Mouse (Mus musculus): ENCODE data around the gene Fam241a. TPM values are rescaled to one million over a fixed set of nuclear protein-coding genes. Genes with fewer than 3 reads are reported as not detected.

Fam241a gene
- polyA plus RNA-seq, 1 experiment from 2014 or later = 7.7 TPM

DNA sequence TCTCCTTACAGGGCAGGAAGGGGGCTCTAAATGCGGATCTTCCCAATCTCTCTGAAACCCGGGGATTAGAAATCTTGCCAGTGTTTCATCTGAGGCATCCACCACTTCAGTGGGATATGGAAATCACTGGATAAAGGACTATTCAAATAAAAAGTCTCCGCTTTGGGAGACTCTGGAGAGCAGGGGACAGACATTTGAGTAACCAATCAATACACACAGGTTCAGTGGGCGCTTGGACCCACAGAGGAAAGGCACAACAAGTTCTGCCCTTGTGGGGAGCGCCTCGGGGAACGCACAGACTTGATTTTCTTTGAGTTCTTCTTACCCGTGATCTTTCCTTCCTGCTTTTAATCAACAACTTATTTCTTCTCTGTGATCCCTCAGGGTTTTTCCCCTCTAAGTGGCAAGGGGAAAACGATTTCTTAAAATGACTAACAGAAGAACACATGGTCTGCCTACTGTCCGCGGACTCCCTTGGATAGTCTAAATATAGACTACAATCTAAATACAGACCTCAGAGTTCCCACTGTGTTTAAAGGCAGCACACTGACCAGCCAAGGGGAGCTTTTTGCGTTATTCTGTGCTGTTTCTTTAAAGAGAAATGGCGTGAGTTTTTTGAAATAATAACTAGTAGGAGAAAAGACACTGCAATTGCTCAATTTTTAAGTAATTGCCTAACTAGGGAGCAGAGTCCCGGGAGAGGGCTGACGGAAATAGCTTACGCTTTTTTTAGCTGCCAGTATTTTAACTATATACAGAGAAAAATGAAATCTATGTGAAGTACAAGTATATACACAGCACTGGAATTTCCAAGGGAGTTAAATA, 18.0 kb upstream of the Fam241a start:
- Histone ChIP-seq H3K27me3 (ENCODE audit: insufficient read depth, poor library complexity, severe bottlenecking) (no peaks in the 10 kb centered on the region), H3K9me3 (no peaks in the 10 kb centered on the region), H3K4me3 (peak overlapping the region; percentile 32), H3K36me3 (no peaks in the 10 kb centered on the region), H3K4me1 (peaks cover 6% of the 10 kb centered on the region; the same call in 1 of the 2 replicates), H3K27ac (peak overlapping the region; percentile 84)
- WGBS = 29% methylated on average over 16 of the region's 16 CpGs
- DNase-seq (ENCODE audit: low spot score) = no peak

DNA sequence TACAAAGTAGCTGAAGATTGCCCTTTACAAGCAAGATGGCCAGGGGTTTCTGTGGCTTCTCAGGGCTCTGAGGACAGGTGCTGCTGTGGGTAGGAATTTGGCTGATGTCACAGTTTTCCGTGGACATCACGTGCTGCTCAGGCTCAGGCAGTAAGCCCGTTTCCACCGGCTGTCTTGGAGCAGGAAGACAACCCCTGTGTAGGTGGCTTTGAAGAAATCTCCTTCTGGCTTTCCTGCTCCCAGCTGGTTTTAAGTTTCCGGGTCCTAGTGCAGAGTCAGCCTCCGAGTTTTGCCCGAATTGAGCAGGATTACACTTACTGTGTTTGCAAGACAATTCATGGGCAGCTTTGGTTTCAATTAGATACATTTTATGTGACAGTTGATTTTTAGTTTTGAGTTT, 13.8 kb upstream of the Fam241a start:
- Histone ChIP-seq H3K4me1 (peaks cover 5% of the 10 kb centered on the region; the same call in 1 of the 2 replicates), H3K4me3 (no peak overlapping the region), H3K9me3 (no peaks in the 10 kb centered on the region), H3K27me3 (ENCODE audit: insufficient read depth, poor library complexity, severe bottlenecking) (no peaks in the 10 kb centered on the region), H3K36me3 (no peaks in the 10 kb centered on the region), H3K27ac (no peak overlapping the region)
- DNase-seq (ENCODE audit: low spot score) = no peak
- 74% methylated on average over 7 of the region's 7 CpGs for WGBS

DNA sequence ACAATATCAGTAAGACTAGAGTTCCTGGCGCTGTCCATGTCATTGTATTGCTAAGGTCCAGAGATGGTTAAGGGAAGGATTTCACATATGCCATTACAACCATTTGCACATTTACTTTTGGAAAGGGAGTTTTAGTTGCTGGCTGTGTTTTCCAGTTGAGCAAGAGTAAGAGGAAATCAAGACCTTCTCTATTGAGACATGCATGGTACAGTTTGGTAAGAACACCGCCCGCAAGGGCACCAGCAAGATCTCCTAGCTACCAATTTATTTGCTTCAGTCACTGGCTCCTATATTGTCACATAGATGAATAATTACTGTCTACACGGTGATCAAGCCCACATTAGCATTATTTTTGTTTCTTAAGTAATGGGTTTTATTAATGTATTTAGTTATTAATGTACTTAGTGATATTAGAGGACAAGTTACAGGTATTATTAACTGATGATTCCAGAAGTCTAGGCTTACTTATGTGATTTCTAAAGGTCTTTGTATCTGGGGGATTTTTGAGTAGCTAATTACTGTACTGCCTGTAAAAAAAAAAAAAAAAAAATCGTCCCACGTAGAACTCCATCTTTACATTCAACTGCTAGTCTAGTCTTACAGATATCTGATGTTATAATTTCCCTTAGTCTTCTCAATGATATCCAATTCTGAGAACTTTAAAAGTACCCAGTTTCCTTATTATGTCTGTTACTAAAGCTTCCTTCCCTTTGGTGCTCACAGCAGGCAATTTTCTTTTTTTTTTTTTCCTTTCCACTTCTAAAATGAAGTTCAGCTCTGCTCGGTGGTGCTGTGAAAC, 944 bp downstream of the Fam241a start:
- Histone ChIP-seq H3K4me3 (peak overlapping the region; percentile 78), H3K27me3 (ENCODE audit: insufficient read depth, poor library complexity, severe bottlenecking) (peaks cover 11% of the 10 kb centered on the region; the same call in 1 of the 2 replicates), H3K4me1 (peaks cover 9% of the 10 kb centered on the region; the same call in 1 of the 2 replicates), H3K27ac (peak overlapping the region; percentile 89), H3K9me3 (no peaks in the 10 kb centered on the region), H3K36me3 (no peaks in the 10 kb centered on the region)
- WGBS = 46% methylated on average over 7 of the region's 7 CpGs
- DNase-seq (ENCODE audit: low spot score) = no peak

GRCm38 (mm10) chr3:127893902-127894301, 2.2 kb downstream of the Fam241a start:
- whole genome bisulfite sequencing = 45% methylated on average over 7 of the region's 7 CpGs
- no peak for DNase-seq (ENCODE audit: low spot score)
- Histone ChIP-seq H3K4me3 (peak overlapping the region; percentile 15; the same call in 1 of the 2 replicates), H3K4me1 (peaks cover 9% of the 10 kb centered on the region; the same call in 1 of the 2 replicates), H3K27ac (no peak overlapping the region), H3K36me3 (no peaks in the 10 kb centered on the region), H3K27me3 (ENCODE audit: insufficient read depth, poor library complexity, severe bottlenecking) (peaks cover 9% of the 10 kb centered on the region; the same call in 1 of the 2 replicates), H3K9me3 (no peaks in the 10 kb centered on the region)

DNA sequence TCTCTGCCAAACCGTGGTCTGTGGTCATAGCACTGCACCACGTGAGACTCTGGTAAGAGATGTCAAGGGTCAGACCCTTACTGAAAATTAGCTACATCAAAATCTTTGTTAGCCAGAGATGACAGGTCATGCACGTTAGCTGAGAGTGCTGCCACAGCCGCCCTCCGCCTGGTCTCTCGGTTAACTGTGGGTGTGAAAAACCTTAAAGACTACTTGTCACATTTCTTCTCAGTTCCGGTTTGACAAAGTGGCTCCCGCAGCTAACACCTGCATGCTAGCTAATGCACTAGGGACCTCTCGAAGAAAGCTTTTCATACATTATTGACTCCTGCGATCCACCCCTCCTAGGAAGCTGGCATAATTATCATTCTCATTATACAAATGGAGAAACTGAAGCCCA, 4.2 kb downstream of the Fam241a start:
- no peaks in the 10 kb centered on the region for H3K36me3 ChIP-seq
- 60% methylated on average over 10 of the region's 10 CpGs for WGBS
- no peaks in the 10 kb centered on the region for H3K9me3 ChIP-seq
- H3K27ac ChIP-seq = no peak overlapping the region
- H3K27me3 ChIP-seq (ENCODE audit: insufficient read depth, poor library complexity, severe bottlenecking) = 0 out of 2 replicates have a peak, but pooled peaks cover 8% of the 10 kb centered on the region
- H3K4me3 ChIP-seq = no peak overlapping the region
- no peak for DNase-seq (ENCODE audit: low spot score)
- peaks cover 9% of the 10 kb centered on the region; the same call in 1 of the 2 replicates for H3K4me1 ChIP-seq

DNA sequence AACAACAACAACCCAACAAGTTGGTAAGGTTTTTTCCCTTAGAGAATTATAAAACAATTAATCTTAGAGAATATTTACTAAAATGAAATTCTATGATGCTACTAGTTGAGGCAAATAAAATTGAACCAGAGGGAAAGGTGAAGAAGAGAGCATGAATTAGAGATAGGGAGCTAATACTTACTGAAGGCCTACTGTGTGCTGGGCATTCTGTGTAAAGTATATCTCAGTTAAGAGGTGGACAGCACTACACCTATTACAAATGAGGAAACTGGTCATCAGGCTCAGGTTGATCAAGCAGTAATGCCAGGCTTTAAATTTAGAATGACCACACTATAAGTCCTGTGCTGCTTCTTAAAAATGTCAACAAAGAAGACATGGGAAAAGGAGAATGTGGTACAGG, 6.1 kb downstream of the Fam241a start:
- Histone ChIP-seq H3K27ac (0 out of 2 replicates have a peak overlapping the region, but pooled peaks have one; percentile 16), H3K36me3 (no peaks in the 10 kb centered on the region), H3K4me1 (peaks cover 3% of the 10 kb centered on the region; the same call in 1 of the 2 replicates), H3K9me3 (no peaks in the 10 kb centered on the region), H3K4me3 (no peak overlapping the region), H3K27me3 (ENCODE audit: insufficient read depth, poor library complexity, severe bottlenecking) (0 out of 2 replicates have a peak, but pooled peaks cover 8% of the 10 kb centered on the region)
- DNase-seq (ENCODE audit: low spot score) = no peak

- Histone ChIP-seq H3K27me3 (ENCODE audit: insufficient read depth, poor library complexity, severe bottlenecking) (0 out of 2 replicates have a peak, but pooled peaks cover 8% of the 10 kb centered on the region), H3K27ac (0 out of 2 replicates have a peak overlapping the region, but pooled peaks have one; percentile 16), H3K4me3 (no peak overlapping the region), H3K9me3 (no peaks in the 10 kb centered on the region), H3K4me1 (peaks cover 3% of the 10 kb centered on the region; the same call in 1 of the 2 replicates), H3K36me3 (no peaks in the 10 kb centered on the region)
- WGBS = 36% methylated on average over 3 of the region's 3 CpGs
- DNase-seq (ENCODE audit: low spot score) = no peak
Measured at GRCm38 (mm10) chr3:127889570-127889969, 6.6 kb downstream of the Fam241a start.

DNA sequence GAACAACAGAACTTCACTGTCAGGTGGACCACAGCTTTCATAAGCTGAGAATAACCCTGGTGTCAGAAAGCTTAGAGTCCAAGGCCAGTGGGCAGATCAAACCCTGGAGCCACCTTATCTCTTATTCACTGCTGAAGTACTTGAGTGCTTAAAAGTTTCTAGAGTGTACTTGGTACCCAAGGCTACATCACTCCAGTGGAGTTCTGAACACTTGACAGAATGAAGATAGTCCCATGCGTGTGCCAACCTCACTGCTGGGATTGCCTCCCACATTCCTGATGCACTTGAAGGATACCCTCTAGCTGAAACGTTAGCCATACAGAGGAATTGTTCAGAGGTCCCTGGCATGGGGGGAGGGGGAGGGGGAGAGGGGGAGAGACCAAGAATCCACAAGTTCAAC, 14.4 kb downstream of the Fam241a start:
- no peaks in the 10 kb centered on the region for H3K9me3 ChIP-seq
- no peak overlapping the region for H3K27ac ChIP-seq
- WGBS = 26% methylated on average over 2 of the region's 2 CpGs
- no peak for DNase-seq (ENCODE audit: low spot score)
- H3K36me3 ChIP-seq = no peaks in the 10 kb centered on the region
- H3K27me3 ChIP-seq (ENCODE audit: insufficient read depth, poor library complexity, severe bottlenecking) = no peaks in the 10 kb centered on the region
- no peak overlapping the region for H3K4me3 ChIP-seq
- H3K4me1 ChIP-seq = peaks cover 9% of the 10 kb centered on the region; the same call in 1 of the 2 replicates

DNA sequence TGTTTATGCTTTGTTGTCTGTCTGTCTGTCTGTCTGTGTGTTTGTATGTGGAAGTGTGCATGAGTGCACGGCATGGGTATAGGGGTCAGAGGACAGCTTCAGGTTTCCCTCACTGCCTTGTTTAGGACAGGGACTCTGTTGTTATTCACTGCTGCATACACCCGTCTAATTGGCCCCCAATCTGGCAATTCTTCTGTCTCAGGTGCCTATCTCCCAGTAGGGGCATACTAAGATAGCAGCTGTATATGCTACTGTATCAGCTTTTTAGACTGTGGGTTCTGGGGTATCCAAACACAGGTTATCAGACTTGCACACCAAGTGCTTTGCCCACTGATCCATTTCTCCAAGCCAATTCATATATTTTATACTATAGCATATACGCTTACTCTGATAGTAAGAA, 16.2 kb downstream of the Fam241a start:
- Histone ChIP-seq H3K9me3 (no peaks in the 10 kb centered on the region), H3K27ac (no peak overlapping the region), H3K27me3 (ENCODE audit: insufficient read depth, poor library complexity, severe bottlenecking) (no peaks in the 10 kb centered on the region), H3K4me1 (peaks cover 9% of the 10 kb centered on the region; the same call in 1 of the 2 replicates), H3K36me3 (no peaks in the 10 kb centered on the region), H3K4me3 (no peak overlapping the region)
- no peak for DNase-seq (ENCODE audit: low spot score)
- WGBS = 85% methylated on average over 3 of the region's 3 CpGs

GRCm38 (mm10) chr3:127875509-127875908, 20.6 kb downstream of the Fam241a start:
- Histone ChIP-seq H3K27me3 (ENCODE audit: insufficient read depth, poor library complexity, severe bottlenecking) (no peaks in the 10 kb centered on the region), H3K4me3 (no peak overlapping the region), H3K9me3 (no peaks in the 10 kb centered on the region), H3K36me3 (no peaks in the 10 kb centered on the region), H3K4me1 (no peaks in the 10 kb centered on the region), H3K27ac (no peak overlapping the region)
- WGBS = 93% methylated on average over 2 of the region's 2 CpGs
- no peak for DNase-seq (ENCODE audit: low spot score)

DNA sequence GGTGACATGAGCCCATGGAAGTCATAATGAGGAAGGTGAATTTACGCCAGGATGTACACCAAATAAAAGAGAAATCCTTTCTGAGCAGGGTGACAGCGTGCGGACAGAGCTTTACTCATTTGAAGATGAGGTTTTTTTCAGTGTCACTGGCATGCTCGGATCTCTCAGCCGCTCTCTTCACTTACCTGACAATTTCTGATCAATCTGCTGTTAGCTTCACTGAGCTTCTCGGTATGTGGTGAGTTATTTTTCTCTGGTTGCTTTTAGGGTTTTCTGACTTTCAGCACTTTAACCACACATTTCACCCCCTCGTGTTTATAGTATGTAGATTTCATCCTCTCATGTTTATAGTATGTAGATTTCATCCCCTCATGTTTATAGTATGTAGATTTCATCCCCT, 21.1 kb downstream of the Fam241a start:
- Histone ChIP-seq H3K4me3 (no peak overlapping the region), H3K27me3 (ENCODE audit: insufficient read depth, poor library complexity, severe bottlenecking) (no peaks in the 10 kb centered on the region), H3K9me3 (no peaks in the 10 kb centered on the region), H3K36me3 (no peaks in the 10 kb centered on the region), H3K4me1 (no peaks in the 10 kb centered on the region), H3K27ac (no peak overlapping the region)
- DNase-seq (ENCODE audit: low spot score) = no peak
- 83% methylated on average over 7 of the region's 7 CpGs for WGBS

DNA sequence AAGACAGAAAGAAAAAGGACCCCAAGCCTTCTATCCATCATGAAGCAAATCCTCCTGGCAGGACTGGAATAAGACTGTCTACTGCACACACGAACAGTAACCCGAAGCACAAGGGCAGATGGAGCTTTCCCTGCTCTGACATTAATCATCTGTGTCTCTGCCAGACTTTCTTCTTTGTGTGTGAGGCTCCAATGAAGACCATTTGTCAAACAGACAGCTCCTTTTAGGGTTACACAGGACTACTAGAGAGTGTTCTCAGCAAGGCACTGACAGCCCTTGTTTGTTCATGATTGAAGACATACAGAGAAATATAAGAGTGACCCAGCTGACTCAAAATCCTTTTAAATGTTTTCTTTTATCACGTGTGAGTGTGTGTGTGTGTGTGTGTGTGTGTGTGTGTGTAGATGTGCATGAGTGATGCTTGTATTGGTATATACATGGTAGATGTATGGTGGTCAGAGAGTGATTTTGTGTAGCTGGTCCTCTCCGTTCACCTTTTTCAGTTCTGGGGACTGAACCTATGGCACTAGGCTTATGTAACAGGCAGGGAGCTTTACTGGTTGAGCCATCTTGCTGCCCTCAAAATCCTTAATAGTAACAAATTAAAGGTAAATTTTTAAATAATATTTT, 21.8 kb downstream of the Fam241a start:
- no peak for DNase-seq (ENCODE audit: low spot score)

More for the DNA sequence above, 21.8 kb downstream of the Fam241a start:
- Histone ChIP-seq H3K9me3 (no peaks in the 10 kb centered on the region), H3K36me3 (no peaks in the 10 kb centered on the region), H3K27me3 (ENCODE audit: insufficient read depth, poor library complexity, severe bottlenecking) (no peaks in the 10 kb centered on the region), H3K4me1 (no peaks in the 10 kb centered on the region), H3K4me3 (no peak overlapping the region), H3K27ac (no peak overlapping the region)
- WGBS = 58% methylated on average over 4 of the region's 4 CpGs
